Mouse (Mus musculus): ENCODE results near the gene B3galt5.

The B3galt5 gene

DNA sequence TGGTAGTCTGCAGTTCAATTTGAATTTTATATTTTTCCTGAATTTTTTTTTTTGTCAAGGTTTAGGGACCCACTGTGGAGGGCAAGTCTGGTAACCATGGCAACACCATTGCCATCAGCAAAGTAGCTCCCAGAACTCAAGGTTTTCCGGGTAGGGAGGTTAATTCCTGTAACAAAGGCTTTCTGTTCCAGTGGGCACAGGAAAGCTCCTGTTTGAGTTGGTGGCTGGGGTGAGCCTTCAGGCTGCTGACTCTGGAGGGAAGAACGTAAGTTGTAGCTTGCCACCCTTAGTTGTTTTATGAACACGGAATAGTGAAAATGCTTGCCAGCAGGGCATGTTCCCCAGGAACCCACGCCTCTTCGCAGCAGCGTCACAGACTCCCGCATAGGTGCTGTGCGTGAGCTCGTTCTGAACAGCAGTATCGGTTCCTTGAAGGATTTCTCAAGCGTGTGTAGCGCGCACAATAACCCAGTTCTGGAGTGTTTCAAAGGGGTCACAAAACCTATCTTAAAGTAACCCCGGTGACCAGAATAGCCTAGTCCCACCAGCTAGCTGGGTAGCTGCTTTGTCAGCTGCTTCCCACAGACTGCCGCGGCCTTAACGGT is at the start of gene B3galt5:
Gene B3galt5 (plus strand): TSS at position 436 of the 605 bp plus-strand sequence.
- in situ Hi-C loops (cut with MboI, MseI) = loop anchor here (10.0 kb wide), 1 partner anchor 1069 kb away; no protein-coding TSS in a partner anchor

DNA sequence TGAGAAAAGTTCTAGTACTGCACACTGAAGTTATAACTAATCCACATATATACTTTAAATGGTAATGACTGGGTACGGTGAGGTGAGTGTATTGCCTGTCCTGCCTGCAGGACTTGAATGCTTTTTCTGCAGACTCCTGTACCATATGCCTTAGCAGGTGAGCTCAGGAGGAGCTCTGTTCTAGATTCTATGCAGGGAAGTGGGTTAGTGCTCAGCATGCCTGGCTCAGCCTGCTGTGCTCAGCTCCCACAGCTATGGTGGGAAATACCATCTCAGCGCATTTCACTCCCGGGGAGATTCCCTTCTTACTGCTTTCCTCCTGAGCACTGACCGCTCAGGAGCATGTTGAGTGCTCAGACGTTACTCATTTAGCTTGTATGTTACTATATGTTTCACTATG is 48.0 kb upstream of the B3galt5 start:
- in situ Hi-C loops (cut with MboI, MseI) = no loop called here

DNA sequence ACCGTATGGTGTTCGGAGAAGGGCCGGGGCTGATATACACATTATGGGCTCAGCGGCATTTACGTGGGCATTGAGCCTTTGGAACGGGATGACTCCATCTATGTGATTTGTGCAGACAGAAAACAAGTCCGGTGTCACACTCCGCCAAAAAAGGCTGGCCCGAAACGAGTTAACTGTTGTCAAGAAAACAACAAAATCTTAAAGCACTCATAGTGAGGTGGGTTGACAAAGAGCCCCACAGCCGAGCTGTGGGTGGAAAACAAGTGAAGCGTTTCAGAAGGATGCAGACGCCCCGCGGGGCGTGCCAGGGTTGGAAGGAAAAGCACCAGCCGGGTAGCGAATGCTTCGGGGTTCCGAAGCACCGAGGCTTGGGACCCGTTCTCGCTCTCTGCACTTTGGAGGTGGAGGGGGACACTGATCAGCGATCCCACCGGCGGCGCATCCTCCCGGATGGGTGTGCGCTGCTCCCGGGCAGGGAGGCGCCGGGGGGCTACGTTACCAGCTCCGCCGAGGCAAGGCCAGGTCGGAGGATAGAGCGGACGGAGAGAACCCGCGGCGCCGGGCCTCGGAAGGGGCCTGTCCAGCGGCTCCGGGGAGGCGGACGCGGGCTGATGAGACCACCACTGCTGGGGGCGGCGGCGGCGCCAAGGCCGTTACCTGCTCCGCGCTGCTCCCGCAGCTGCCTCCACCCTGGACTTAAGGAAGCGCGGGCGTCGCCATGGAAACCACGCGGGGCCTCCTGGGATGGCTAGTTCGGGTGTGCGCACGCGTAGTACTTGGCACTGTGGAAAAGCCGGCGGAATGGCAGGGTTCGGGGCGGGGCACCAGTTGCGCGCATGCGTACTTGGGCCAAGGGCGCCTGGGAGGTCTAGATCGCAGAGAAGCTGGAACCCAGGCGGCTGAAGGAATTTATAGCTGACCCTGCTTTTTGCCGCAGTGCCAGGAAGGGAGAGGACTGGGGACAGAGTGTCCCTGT is 43.8 kb upstream of the B3galt5 start, which contains the start of gene Lca5l:
Gene Lca5l (minus strand): TSS at position 741 of the 976 bp plus-strand sequence.
- in situ Hi-C loops (cut with MboI, MseI) = no loop called here

DNA sequence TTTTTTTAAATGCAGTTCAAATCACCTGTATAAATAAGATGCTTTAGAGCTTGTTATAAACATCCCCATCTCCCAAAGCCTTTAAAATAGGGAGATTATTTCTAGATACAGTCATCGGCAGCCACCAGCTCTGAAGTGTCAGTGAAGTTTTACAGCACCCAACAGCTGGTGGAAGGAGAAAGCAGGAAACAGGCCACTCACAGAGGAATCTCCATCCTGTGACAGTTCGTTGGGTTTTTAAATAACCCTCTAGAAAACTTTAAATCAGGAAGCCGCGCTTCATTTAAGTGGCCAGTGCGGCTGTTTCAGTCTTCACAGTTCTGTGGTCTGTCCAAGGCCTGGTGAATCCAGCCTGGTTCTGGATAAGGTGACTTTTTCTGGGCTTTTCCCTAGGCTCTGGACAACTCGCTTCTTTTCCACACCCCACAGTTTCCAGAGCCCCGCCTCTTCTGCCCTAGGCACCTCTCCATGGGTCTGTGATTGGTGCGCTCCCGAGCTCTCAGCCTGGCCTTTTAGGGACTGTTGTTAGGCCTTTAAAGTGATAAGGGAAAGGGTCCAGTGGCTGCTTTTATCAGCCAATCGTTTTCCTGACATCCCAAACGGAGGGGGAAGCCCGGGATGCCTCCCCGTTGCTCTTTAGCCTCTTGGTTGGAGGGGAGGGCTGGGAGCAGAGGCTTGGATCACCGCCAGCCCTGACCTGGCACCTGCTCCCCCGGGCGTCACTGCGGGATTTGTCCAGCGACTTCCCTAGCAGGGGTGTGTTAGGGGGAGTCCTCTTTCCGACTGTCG is 35.5 kb upstream of the B3galt5 start, which contains the start of gene Sh3bgr:
Gene Sh3bgr (plus strand): TSS at position 538 of the 789 bp plus-strand sequence.
- in situ Hi-C loops (cut with MboI, MseI) = no loop called here

DNA sequence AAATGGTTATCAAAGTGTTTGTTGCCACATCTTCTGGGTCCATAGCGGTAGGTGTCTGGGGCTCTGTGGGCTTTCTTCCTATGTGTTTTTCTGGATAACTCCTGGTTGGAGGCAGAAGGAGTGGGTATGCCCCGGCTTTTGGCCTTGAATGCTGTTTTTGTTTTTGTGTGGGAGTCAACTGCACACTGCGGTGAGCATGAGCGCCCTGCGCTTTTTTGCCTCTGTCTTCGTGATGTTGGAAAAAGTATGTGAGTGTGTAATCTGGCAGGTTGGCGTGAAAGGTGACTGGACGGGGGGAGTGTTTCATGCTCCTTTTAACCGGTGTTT is 34.9 kb upstream of the B3galt5 start:
- in situ Hi-C loops (cut with MboI, MseI) = no loop called here

DNA sequence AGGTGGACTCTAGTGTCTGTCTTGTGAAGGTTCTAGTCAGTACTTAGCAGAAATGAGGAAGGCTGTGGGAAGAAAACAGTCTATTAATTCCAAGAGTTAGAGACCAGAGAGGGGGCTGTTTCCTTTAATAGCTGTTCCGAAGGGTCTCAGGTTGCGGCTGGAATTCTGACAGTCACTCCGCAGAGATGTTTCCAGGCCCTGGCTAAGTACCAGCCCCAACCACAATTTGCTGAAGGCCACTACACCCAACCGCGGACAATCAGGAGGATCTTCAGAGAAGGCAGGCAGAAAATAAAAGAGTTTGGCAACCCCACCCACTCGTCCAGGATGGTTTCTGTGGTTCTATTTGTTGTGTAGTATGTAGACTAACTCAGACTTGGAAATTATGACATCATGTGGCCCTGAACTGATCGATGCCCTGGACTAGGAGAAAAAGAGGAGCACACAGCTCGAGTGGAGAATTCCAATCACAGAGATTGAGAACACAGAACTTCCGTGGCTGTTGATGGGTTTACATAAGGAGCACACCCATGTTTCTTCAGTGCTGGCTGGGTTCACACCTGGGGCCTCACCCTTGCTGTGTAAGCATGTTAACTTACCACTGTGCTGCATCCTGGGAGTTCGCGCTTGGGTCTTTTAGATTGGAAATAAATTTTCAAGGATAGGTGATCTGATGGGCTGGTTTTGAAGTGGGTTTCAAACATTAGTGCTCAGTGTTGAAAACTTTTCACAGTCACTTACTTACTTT is 33.9 kb upstream of the B3galt5 start:
- in situ Hi-C loops (cut with MboI, MseI) = no loop called here

DNA sequence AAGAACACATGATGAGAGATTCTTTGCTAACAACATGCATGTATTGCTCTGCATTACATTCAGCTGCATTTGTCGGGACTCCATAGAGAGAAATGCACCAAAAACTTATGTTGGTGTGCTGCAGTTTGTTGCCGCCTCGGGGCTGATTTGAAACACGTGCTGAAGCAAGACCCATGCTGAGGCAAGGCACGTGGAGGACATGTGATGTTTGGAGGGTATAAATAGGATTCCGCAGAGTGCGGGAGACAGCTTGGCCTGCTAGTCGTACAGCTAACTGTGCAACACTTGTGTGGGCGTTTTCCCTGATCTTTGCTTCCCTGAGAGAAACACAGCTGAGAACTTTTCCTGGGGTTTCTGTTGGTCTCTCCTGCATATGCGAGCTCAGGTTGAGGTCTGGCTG is 25.8 kb upstream of the B3galt5 start:
- in situ Hi-C loops (cut with MboI, MseI) = loop anchor here (5.0 kb wide), 1 partner anchor 77 kb away; no protein-coding TSS in a partner anchor

DNA sequence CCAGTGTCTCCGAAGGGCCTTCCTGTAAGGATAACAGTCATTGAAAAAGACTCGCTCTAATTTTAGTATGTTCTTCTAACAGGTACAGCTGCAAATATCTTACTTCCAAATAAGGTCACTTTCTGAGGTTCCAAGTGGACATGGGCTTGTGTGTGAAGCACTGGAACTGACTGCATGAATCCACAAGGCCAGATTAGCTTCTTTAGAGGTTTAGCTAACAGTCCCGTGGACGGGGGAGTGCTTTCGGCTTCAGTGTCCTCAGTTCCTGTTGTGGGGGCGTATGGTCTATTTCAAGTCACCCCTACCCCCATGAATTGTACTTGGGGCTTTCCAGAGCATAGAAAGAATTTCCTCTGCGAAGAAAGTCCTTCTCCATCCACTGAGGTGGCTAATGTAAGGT is 24.7 kb upstream of the B3galt5 start:
- in situ Hi-C loops (cut with MboI, MseI) = no loop called here

DNA sequence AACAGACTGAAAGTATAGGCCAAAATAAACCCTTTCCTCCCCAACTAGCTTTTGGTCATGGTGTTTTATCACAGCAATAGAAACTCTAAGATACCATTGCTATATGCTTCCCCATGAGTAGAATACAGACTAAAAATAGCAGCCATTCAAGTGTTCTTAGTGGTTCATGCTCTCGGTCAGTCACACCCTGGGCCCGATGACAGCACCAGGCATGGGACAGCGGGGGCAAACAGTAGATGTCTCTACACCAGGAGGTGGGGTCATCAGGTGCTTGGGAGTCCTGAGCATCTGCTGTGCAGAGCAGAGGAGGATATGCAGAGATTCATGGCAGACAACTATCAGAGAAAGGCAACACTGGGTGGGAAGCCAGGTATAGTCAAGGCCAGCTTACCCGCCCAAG is 22.6 kb upstream of the B3galt5 start:
- in situ Hi-C loops (cut with MboI, MseI) = no loop called here

DNA sequence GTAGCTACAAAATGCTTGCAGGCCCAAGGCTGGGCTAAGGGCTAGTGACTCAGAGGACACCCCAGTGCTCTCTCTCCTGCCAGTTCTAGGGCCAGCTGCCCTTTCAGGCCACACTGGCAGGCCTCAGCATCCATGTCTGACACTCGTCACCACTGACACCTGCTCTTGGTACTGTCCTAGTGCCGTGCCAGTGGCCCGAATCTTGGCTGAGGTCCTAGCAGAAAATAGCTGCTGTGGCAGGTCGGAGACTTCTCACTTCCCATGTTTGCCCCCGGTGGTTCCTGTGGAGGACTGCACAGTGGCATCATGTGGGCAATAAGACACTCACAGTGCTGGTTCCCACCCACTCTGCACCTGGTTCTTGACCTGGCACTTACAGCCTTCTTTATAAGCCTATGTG is 14.1 kb upstream of the B3galt5 start:
- in situ Hi-C loops (cut with MboI, MseI) = no loop called here

DNA sequence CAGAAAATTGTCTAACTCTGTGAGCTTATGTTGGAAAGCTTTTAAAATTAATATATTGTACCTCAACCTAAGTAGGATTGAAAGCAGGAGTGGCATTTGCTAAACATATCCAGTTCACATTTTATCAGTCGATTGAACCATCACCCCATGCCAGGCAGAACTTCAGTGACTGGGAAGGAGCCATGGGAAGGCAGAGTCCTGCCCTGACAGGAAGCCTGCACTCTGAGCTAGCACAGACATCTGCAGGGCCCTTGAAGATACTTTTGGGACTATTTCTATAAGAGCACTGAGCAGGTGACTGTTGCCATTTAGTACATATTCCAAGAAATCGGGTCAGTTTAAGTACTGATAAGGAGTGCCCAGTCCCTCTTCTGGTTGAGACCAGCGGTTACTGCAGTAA is 13.6 kb upstream of the B3galt5 start:
- in situ Hi-C loops (cut with MboI, MseI) = no loop called here

DNA sequence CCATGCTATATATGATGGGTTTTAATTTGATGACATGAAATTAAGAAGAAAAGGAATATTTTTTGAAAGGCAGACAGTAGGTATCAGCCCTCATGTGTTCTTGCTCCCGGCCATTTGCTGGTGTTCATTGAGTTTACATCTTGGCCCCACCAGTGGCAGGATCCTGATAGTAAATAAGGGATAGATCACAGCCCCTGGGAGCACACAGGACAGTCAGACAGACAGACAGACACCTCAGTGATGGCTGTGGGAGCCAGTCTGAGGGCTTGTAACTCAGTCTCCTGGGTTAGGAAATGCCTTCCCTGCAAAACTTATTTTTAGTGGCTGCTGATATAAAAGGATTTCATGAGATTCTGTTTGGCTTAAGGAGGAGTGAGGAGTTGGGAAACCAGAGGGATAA is 13.1 kb upstream of the B3galt5 start:
- in situ Hi-C loops (cut with MboI, MseI) = no loop called here

DNA sequence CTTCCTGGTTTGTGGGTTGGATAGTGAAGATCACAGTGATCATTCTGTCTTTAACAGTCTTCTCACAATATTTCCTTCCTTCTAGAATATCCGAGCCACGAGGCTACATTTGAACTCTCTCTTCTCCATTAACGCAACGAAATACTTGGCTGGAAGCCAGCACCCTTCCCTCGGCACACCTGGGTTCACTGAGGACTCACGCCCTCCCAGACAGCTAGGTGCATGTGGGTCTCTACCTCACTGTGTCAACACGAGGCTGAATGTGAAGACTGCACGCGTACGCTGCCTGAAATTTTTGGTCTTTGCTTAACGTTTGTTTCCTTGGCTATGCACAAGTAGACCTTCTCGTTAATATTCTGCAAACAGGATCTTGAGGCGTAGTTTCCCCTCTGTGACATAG is 7.2 kb upstream of the B3galt5 start:
- in situ Hi-C loops (cut with MboI, MseI) = loop anchor here (5.0 kb wide), 1 partner anchor 114 kb away; no protein-coding TSS in a partner anchor

DNA sequence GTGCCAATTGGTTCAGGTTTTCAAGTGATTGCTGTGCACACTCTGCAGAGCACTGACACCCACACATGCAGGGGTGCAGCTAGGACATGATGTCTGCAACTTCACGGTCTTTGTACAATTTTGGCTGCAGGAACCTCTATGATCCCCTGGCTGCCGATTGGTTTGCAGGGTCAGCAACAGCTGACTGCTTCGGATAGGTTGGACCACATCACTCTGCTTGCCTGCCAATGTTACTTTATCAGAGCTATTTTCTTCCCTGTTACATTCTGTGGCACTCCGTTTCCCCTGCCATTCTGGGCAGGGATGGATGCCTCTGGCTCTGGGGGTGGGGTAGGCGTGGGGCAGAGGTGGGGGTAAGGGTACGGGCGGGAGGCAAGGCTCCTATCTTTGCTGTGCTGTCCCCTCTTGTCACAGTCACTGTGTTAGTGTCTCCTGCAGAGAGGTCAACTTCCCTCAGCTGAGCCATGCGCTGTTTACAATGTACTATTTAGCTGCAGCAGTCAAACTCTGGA is 6.5 kb upstream of the B3galt5 start:
- in situ Hi-C loops (cut with MboI, MseI) = loop anchor here (5.0 kb wide), 1 partner anchor 113 kb away; no protein-coding TSS in a partner anchor

DNA sequence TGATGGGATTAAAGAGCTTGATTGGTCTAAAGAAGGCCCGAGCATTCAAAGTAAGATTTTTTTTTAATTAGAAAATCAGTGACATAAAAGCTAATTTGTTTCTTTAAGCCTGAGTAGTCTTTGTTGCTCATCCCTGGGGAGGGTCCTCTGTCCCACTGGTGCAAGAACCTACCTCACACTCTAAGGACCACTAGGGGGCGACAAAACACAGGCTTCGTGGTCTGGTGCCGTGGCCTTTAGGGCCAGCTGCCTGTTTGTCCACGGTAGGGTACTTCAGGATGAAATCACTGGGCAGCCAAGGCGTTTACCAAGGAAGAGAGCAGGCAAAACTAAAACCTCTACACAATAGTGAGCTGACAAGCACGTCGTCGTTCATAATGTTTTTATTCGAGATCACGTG is 5.2 kb upstream of the B3galt5 start:
- in situ Hi-C loops (cut with MboI, MseI) = loop anchor here (10.0 kb wide), 1 partner anchor 1074 kb away; no protein-coding TSS in a partner anchor

DNA sequence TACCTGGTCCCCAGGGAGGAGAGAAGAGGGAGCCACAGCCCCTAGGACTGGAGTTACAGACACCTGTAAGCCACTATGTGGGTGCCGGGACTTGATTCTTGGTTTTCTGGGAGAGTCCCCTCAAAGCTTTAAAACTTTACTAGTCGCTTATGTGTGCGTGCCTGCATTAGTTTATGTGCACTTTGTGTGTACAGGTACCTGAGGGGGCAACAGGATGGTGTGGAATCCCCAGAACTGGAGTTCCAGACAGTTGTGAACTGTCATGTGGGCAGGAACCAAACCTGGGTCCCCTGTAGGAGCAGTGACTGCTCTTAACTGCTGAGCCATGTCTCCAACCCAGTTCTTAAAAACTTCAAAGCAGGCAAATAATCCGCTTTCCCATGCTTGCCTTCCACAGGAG is 4.3 kb upstream of the B3galt5 start:
- in situ Hi-C loops (cut with MboI, MseI) = loop anchor here (10.0 kb wide), 1 partner anchor 1074 kb away; no protein-coding TSS in a partner anchor

DNA sequence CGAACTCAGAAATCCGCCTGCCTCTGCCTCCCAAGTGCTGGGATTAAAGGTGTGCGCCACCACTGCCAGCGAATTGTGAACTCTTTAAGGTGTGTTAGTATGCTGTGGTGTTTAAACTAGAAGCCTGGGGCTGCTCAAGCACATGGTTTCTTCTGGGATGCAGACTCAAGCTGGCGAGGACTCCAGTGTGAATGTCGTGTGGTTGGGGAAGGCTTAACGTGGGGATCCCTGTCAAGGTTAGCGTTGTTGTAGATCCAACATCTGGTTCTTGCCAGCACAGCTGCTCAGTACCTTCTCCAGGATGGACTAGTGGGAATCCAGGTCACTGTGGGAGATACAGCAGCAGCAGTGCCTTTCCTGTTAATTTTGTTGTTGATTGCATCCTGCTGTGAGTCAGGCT is 3.6 kb upstream of the B3galt5 start:
- in situ Hi-C loops (cut with MboI, MseI) = loop anchor here (10.0 kb wide), 1 partner anchor 1073 kb away; no protein-coding TSS in a partner anchor

DNA sequence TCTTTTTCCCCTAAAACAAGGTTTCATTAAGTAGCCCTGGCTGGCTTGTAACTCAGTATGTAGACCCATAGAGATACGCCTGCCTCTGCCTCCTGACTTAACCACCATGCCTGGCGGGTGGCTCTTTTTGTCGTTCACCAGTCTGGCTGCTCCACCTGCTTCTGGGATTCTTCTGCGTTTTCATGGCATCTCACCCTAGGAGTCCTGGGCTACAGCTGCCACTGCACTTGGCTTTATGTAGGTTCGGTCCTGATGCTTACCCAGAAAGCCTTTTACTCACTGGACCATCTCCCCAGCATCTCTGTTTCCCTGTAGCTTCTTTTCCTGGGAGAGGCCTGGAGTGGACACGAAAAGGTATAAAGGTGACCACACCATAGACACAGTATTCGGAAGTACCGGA is 1.6 kb upstream of the B3galt5 start:
- in situ Hi-C loops (cut with MboI, MseI) = loop anchor here (10.0 kb wide), 1 partner anchor 1071 kb away; no protein-coding TSS in a partner anchor

DNA sequence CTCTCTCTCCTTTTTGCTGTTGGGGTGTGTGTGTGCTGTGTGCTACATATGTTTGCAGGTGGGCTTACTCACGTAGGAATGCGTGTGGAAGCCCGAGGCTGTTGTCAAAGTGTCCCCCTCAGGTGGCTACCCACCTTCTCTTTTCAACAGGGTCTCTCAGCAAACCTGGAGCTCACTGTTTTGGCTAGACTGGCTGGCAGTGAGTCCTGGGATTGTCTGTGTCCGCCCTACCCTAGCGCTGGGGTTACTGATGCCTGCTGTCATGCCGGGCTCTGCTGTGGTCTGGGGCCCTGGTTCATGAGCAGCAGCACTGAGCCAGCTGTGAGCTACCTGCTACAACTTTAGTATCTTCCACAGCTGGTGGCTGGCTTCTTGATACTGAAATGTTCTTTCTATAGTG is 8.9 kb downstream of the B3galt5 start:
- in situ Hi-C loops (cut with MboI, MseI) = no loop called here

DNA sequence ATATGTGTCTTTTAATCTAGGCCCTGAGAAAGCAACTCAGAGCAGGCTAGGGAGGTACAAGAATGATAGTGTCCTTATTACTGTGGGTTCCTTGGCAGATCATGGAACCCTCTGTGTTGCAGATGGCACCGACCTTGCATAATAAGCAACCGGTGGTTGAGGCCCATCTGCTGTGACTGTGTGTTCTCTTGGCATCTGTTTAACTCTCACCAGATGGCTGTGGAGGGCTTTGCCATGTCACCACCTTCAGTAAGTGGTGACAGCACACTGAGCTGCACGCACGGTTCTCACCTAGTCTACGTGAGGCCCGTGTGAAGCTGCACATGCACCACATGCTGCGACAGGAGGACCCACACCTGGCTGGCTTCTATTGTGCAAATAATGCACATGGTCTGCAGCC is 14.0 kb downstream of the B3galt5 start:
- in situ Hi-C loops (cut with MboI, MseI) = no loop called here

DNA sequence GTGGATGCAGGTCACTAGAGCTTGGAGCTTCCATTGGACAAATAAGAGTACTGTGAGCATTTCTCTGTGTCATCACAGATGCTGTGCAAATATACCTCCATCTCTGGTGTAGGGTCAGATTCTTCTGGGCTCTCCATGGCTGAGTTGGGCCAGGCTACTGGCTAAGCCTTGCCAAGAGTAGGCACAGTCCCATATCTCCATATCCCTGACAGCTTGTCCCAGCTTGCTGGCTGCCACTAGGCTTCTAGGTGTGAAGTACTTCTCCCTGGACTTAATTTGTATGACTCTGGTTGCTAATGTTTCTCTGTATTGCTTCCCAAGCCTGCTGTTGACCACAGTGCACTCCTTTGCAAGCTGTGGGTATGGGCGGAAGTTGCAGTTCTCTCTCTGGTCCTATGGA is 16.5 kb downstream of the B3galt5 start:
- in situ Hi-C loops (cut with MboI, MseI) = no loop called here
